Mouse (Mus musculus) megakaryocyte, embryonic 14.5 days (primary cell): ENCODE measurements around the gene Spata2.

ENCODE experiments used
- FLI1 ChIP-seq: IDR thresholded peaks from 2 replicates; pipeline ENCODE4 v1.6.1; 2012; ENCODE audit warnings: low read length, inconsistent platforms, mixed read lengths
- GATA1 ChIP-seq: IDR thresholded peaks from 3 replicates; pipeline ENCODE4 v1.6.1; 2012; ENCODE audit warnings: mixed read lengths, low read length, inconsistent platforms, borderline replicate concordance

DNA sequence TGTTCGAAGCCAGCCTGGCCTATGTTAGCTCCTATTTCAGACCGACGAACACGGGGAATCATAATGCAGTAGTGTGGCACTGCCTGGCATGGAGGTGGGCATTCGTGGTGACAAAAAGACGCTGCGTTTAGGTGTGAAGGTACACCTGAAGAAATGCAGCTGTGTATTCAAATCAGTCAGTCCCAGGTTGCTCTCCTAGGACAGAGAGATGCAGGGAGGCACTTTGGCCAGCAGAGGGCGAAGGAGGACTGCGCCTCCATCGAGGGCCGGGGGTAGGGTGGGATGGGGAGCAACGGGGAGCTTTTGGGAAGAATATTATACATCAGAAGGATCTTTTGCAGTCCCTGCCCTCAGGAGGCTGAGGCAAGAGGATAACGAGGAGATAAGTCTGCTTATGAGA lies 39.4 kb upstream of the Spata2 start:
- TF ChIP-seq GATA1 (no peak), FLI1 (no peak)
